Mouse (Mus musculus) lung, postnatal 0 days (tissue): ENCODE measurements around the gene Polg.

Experiments
- CTCF ChIP-seq: IDR thresholded peaks from 2 replicates; pipeline ENCODE4 v1.5.1; 2016; ENCODE audit warnings: antibody characterized with exemption, mild to moderate bottlenecking
- EP300 ChIP-seq: IDR thresholded peaks from 2 replicates; pipeline ENCODE4 v1.6.1; 2016; ENCODE audit warnings: antibody characterized with exemption, mild to moderate bottlenecking, control low read depth

GRCm38 (mm10) chr7:79467951-79468350 lies 1.8 kb upstream of the Polg start:
- TF ChIP-seq CTCF (no peak), EP300 (no peak)
